Mouse (Mus musculus) olfactory bulb, adult 2 months (tissue): ENCODE measurements at regions not wholly inside any gene's neighbourhood (a gene's known extent, or its start where the extent isn't known, plus 50 kb on each side); places are given as distances from the start of the nearest gene placed in this dataset.

ENCODE experiments used
- CTCF ChIP-seq: fragments of 200-500 bp; IDR thresholded peaks from 2 replicates; pipeline ENCODE4 v1.5.1; 2012; ENCODE audit warnings: low read depth, mild to moderate bottlenecking, low read length, moderate library complexity; ENCODE audit not compliant: insufficient read depth
- POLR2A ChIP-seq: fragments of 200-500 bp; IDR thresholded peaks from 2 replicates; pipeline ENCODE4 v1.6.1; 2012; ENCODE audit warnings: mild to moderate bottlenecking, low read depth, low read length, moderate library complexity; ENCODE audit not compliant: insufficient read depth

DNA sequence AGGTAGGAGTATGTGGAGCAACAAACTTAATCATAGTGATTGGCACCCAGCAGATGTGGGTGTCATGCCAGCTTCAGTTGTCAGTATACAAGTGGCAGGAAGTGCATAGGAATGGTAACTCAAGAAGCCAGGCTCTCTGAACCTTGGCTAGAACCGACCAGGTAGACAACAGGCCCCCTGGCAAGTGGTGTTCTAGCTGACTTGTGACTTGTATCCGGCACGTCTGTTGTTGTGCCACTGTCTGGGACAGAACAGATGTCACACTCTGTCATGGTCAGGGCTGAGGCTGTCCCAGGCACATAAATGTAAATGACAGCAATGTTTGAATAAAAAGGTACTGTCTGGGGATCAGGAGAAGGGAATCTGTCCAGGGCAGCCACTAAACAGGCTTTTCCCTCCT is 316.0 kb downstream of the Gm49356 start:
- no peak for TF ChIP-seq CTCF
- no peak for TF ChIP-seq POLR2A
